Mouse (Mus musculus) cerebellum, adult 2 months (tissue): ENCODE measurements around the gene Lamc3.

Source experiments
- CTCF ChIP-seq: fragments of 200-500 bp; IDR thresholded peaks from 2 replicates; pipeline ENCODE4 v1.5.1; 2011; ENCODE audit warnings: low read depth, mild to moderate bottlenecking, control low read depth, low read length, moderate library complexity, borderline replicate concordance; ENCODE audit not compliant: insufficient read depth
- POLR2A ChIP-seq: fragments of 200-500 bp; IDR thresholded peaks from 2 replicates; pipeline ENCODE4 v1.6.1; 2011; ENCODE audit warnings: low read length, control low read depth, borderline replicate concordance; ENCODE audit not compliant: insufficient read depth

DNA sequence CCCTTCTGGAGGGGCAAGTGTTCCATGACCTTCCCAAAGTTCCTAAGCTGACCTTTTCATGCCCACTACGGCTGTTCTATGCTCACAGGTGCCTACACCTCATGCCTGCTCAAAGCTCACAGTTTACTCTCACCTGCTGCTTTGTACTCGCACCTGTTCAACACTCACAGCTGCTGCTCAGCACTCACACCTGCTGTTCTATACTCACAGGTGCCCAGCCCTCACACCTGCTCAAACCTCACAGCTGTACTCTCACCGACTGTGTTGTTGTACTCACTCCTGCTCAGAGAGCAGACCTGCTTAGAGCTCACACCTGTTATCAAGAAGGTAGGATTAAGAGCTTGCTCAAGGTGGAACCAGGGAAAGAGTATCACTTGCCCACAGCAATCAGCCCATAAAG lies 16.4 kb upstream of the Lamc3 start:
- no peak for TF ChIP-seq CTCF
- no peak for TF ChIP-seq POLR2A
